Comparison of ENCODE assay signal across 21 mouse cellular contexts in genomic region chr2:168033905-168034304, GRCm38 (mm10). TPM values are rescaled to one million over a fixed set of nuclear protein-coding genes. Genes with fewer than 3 reads are reported as not detected.
DNase-seq lines count a peak whose midpoint lies in the region; ATAC-seq and TF ChIP-seq lines count a peak whose summit lies in the region.
"Had no signal": no experiment of that assay in that cellular context is flagged by ENCODE, and none has a peak within 500 bp of the region (broad histone marks: within the 10 kb centered on the region; RNA-seq: fewer than 3 reads in every experiment).

No protein-coding gene starts in this region.

- no peaks in the 10 kb centered on the region for H3K27me3 ChIP-seq in kidney, embryonic 16.5 days (ENCODE audit: insufficient read depth, low read length)
- no peaks in the 10 kb centered on the region for H3K27me3 ChIP-seq in intestine, postnatal 0 days (replicated peaks; ENCODE audit: control insufficient read depth, insufficient read depth, low read length)
- no peaks in the 10 kb centered on the region for H3K27me3 ChIP-seq in liver, embryonic 14.5 days (ENCODE audit: control insufficient read depth, insufficient read depth, low read length)
- H3K27me3 ChIP-seq: embryonic facial prominence, embryonic 12.5 days; forebrain, embryonic 13.5 days; hindbrain, embryonic 13.5 days had no signal

- H3K9me3 ChIP-seq in kidney, embryonic 16.5 days (ENCODE audit: low read length) = peaks cover under 1% of the 10 kb centered on the region; the same call in 1 of the 2 replicates
- H3K9me3 ChIP-seq in intestine, postnatal 0 days (ENCODE audit: control insufficient read depth) = no peaks in the 10 kb centered on the region
- H3K9me3 ChIP-seq in liver, embryonic 14.5 days (ENCODE audit: control insufficient read depth, low read length) = no peaks in the 10 kb centered on the region
- H3K9me3 ChIP-seq: embryonic facial prominence, embryonic 12.5 days; hindbrain, embryonic 13.5 days had no signal

- no peak overlapping the region for H3K4me3 ChIP-seq in kidney, embryonic 16.5 days (ENCODE audit: low read length)
- no peak overlapping the region for H3K4me3 ChIP-seq in intestine, postnatal 0 days (ENCODE audit: low read depth, low read length)
- H3K4me3 ChIP-seq in liver, embryonic 14.5 days (ENCODE audit: insufficient read depth in 1 of 2, low read depth in 2 of 2, low read length in 2 of 2) = no peak overlapping the region
- H3K4me3 ChIP-seq: embryonic facial prominence, embryonic 12.5 days; erythroblast, embryonic 14.5 days; forebrain, embryonic 13.5 days; heart, adult 2 months; hindbrain, embryonic 13.5 days; limb, embryonic 12.5 days; midbrain, embryonic 10.5 days had no signal

- 0 out of 2 replicates have a peak, but pooled peaks have one; percentile 37 for TF ChIP-seq EP300 in liver, embryonic 14.5 days (IDR thresholded peaks at IDR 0.05; ENCODE audit: low read depth)

- no peak for DNase-seq in kidney, postnatal 25 days
- no peak for DNase-seq in liver, embryonic 14.5 days (ENCODE audit: low read depth in 3 of 3, low spot score in 3 of 3)
- no peak for DNase-seq in spleen, postnatal 14 days (ENCODE audit: low spot score in 2 of 2)
- no peak for DNase-seq in Muller cell, postnatal 12 days (ENCODE audit: inconsistent ontology term)
- DNase-seq: cerebellum, adult 11 months; cerebellum, postnatal 10 days; heart, adult 2 months; lung, embryonic 14.5 days; lung, postnatal 36 days; right cerebral cortex, postnatal 25 days; thymus, adult 2 months had no signal

- no peak overlapping the region for H3K9ac ChIP-seq in kidney, embryonic 16.5 days (replicated peaks; ENCODE audit: low read length)
- H3K9ac ChIP-seq in intestine, postnatal 0 days (ENCODE audit: low read depth, low read length) = no peak overlapping the region
- no peak overlapping the region for H3K9ac ChIP-seq in liver, embryonic 14.5 days (replicated peaks)
- H3K9ac ChIP-seq: embryonic facial prominence, embryonic 12.5 days; forebrain, embryonic 13.5 days; hindbrain, embryonic 13.5 days; limb, embryonic 12.5 days; lung, embryonic 14.5 days had no signal

- no peaks in the 10 kb centered on the region for H3K36me3 ChIP-seq in kidney, embryonic 16.5 days (ENCODE audit: insufficient read depth, low read length)
- H3K36me3 ChIP-seq in intestine, postnatal 0 days (ENCODE audit: control insufficient read depth, insufficient read depth) = no peaks in the 10 kb centered on the region
- no peaks in the 10 kb centered on the region for H3K36me3 ChIP-seq in liver, embryonic 14.5 days (replicated peaks; ENCODE audit: control insufficient read depth, insufficient read depth, low read depth)
- H3K36me3 ChIP-seq: embryonic facial prominence, embryonic 12.5 days; hindbrain, embryonic 13.5 days; limb, embryonic 12.5 days; midbrain, embryonic 10.5 days had no signal

- H3K4me1 ChIP-seq in kidney, embryonic 16.5 days (ENCODE audit: insufficient read depth, low read length) = peaks cover 9% of the 10 kb centered on the region
- H3K4me1 ChIP-seq in intestine, postnatal 0 days (replicated peaks; ENCODE audit: control insufficient read depth, insufficient read depth, low read length) = no peaks in the 10 kb centered on the region; the same call in 1 of the 2 replicates
- peaks cover 0 to 20% of the 10 kb centered on the region in 2 experiments; a peak in 3 of 4 replicates for H3K4me1 ChIP-seq in liver, embryonic 14.5 days (replicated peaks; ENCODE audit: control insufficient read depth in 2 of 2, insufficient read depth in 2 of 2, low read length in 1 of 2)
- H3K4me1 ChIP-seq: embryonic facial prominence, embryonic 12.5 days; forebrain, embryonic 13.5 days had no signal

- 56% methylated on average over 10 of the region's 10 CpGs for WGBS in kidney, embryonic 16.5 days
- 51% methylated on average over 10 of the region's 10 CpGs for WGBS in intestine, postnatal 0 days
- 17% methylated on average over 10 of the region's 10 CpGs for WGBS in liver, embryonic 14.5 days (ENCODE audit: insufficient replicate concordance)

- 0 out of 2 replicates have a peak, but pooled peaks have one; percentile 33 for ATAC-seq in kidney, embryonic 16.5 days (ENCODE audit: low FRiP score, low TSS enrichment)
- ATAC-seq in intestine, postnatal 0 days = 0 out of 2 replicates have a peak, but pooled peaks have one; percentile 39
- peak; percentile 60; the same call in 1 of the 2 replicates for ATAC-seq in liver, embryonic 14.5 days (ENCODE audit: insufficient read depth)
- no peak for ATAC-seq in CD4-positive, CD25-positive, alpha-beta regulatory T cell, adult 4 months
- ATAC-seq: forebrain, embryonic 13.5 days; inflammation-experienced regulatory T-cells, adult 6 months had no signal

- H3K27ac ChIP-seq in kidney, embryonic 16.5 days (ENCODE audit: low read length) = no peak overlapping the region
- no peak overlapping the region for H3K27ac ChIP-seq in intestine, postnatal 0 days (ENCODE audit: low read depth, low read length)
- no peak overlapping the region for H3K27ac ChIP-seq in liver, embryonic 14.5 days
- H3K27ac ChIP-seq: embryonic facial prominence, embryonic 12.5 days; forebrain, embryonic 13.5 days; heart, adult 2 months; hindbrain, embryonic 13.5 days; limb, embryonic 12.5 days; midbrain, embryonic 10.5 days had no signal

- H3K4me2 ChIP-seq in kidney, embryonic 16.5 days (replicated peaks; ENCODE audit: low read depth, low read length) = no peak overlapping the region
- no peak overlapping the region for H3K4me2 ChIP-seq in intestine, postnatal 0 days (replicated peaks; ENCODE audit: low read depth)
- no peak overlapping the region for H3K4me2 ChIP-seq in liver, embryonic 14.5 days (ENCODE audit: low read depth)
- H3K4me2 ChIP-seq: embryonic facial prominence, embryonic 12.5 days; forebrain, embryonic 13.5 days; hindbrain, embryonic 13.5 days; limb, embryonic 12.5 days; lung, embryonic 14.5 days had no signal

- TF ChIP-seq CTCF in intestine, postnatal 0 days (IDR thresholded peaks at IDR 0.05; ENCODE audit: low read depth) = no peak
- no peak for TF ChIP-seq CTCF in liver, embryonic 14.5 days (IDR thresholded peaks at IDR 0.05; ENCODE audit: low read depth)

RNA-seq across cellular contexts. Expression of gene Ripor3, which starts 23.5 kb away (rescaled TPM):
- 1.9 and 2.6 TPM in 2 replicates for polyA plus RNA-seq in kidney, embryonic 16.5 days (2015; fragmentation: Nextera tagmentation; extraction: Ambion mirVana)
- polyA plus RNA-seq in intestine, postnatal 0 days (2015; fragmentation: Nextera tagmentation; extraction: Ambion mirVana) = 1.5 and 1.6 TPM in 2 replicates
- 2.3 and 2.6 TPM in 2 replicates for polyA plus RNA-seq in liver, embryonic 14.5 days (2012; rRNA removed)
- polyA plus RNA-seq in liver, embryonic 14.5 days (2014; fragmentation: Nextera tagmentation; extraction: Ambion mirVana) = 0.88 and 1.1 TPM in 2 replicates
- polyA plus RNA-seq in CD4-positive, CD25-positive, alpha-beta regulatory T cell, adult 4 months (2017; shearing (Covaris generic)) = under 1 TPM; 0.17 to 0.63 TPM

RNA-seq across cellular contexts. Expression of gene Pard6b, which starts 46.9 kb away (rescaled TPM):
- polyA plus RNA-seq in kidney, embryonic 16.5 days (2015; fragmentation: Nextera tagmentation; extraction: Ambion mirVana) = 20.0 and 23.9 TPM in 2 replicates
- polyA plus RNA-seq in intestine, postnatal 0 days (2015; fragmentation: Nextera tagmentation; extraction: Ambion mirVana) = 13.8 and 17.3 TPM in 2 replicates
- 1.9 and 2.2 TPM in 2 replicates for polyA plus RNA-seq in liver, embryonic 14.5 days (2012; rRNA removed)
- 1.8 and 2.3 TPM in 2 replicates for polyA plus RNA-seq in liver, embryonic 14.5 days (2014; fragmentation: Nextera tagmentation; extraction: Ambion mirVana)
- polyA plus RNA-seq in CD4-positive, CD25-positive, alpha-beta regulatory T cell, adult 4 months (2017; shearing (Covaris generic)) = 1 to 10 TPM in 1 of 2 experiments, under 1 TPM in 1; 0.23 to 1.2 TPM
